Mouse (Mus musculus): ENCODE measurements around the gene Serp2. TPM values are rescaled to one million over a fixed set of nuclear protein-coding genes. Genes with fewer than 3 reads are reported as not detected.
A peak's percentile ranks its signal among the peaks of the same experiment; 100 is the strongest.

Serp2 gene
- total RNA-seq, 2 experiments from 2014 or later = 0.47 to 1.0 TPM

GRCm38 (mm10) chr14:76532257-76533169 lies 24.2 kb downstream of the Serp2 start:
- no peak for DNase-seq (ENCODE audit: low spot score)
- intact Hi-C loops (cut with DNase I) = no loop called here

GRCm38 (mm10) chr14:76531027-76531660 lies 25.5 kb downstream of the Serp2 start:
- DNase-seq (ENCODE audit: low spot score) = no peak
- intact Hi-C loops (cut with DNase I) = no loop called here

GRCm38 (mm10) chr14:76528641-76529040 lies 28.0 kb downstream of the Serp2 start:
- peak; percentile 36 for DNase-seq (ENCODE audit: low spot score)
- intact Hi-C loops (cut with DNase I) = no loop called here

GRCm38 (mm10) chr14:76527758-76528313 lies 28.9 kb downstream of the Serp2 start:
- no peak for DNase-seq (ENCODE audit: low spot score)
- intact Hi-C loops (cut with DNase I) = no loop called here

GRCm38 (mm10) chr14:76527030-76527719 lies 29.5 kb downstream of the Serp2 start:
- DNase-seq (ENCODE audit: low spot score) = no peak

GRCm38 (mm10) chr14:76526467-76526866 lies 30.2 kb downstream of the Serp2 start:
- intact Hi-C loops (cut with DNase I) = no loop called here
- peak; percentile 28 for DNase-seq (ENCODE audit: low spot score)

More at GRCm38 (mm10) chr14:76527030-76527719, 29.5 kb downstream of the Serp2 start:
- intact Hi-C loops (cut with DNase I) = no loop called here

- DNase-seq (ENCODE audit: low spot score) = no peak
- intact Hi-C loops (cut with DNase I) = no loop called here
Measured at GRCm38 (mm10) chr14:76523344-76523743, 33.3 kb downstream of the Serp2 start.

- DNase-seq (ENCODE audit: low spot score) = no peak
Measured at GRCm38 (mm10) chr14:76521308-76521707, 35.4 kb downstream of the Serp2 start.

GRCm38 (mm10) chr14:76520606-76521005 lies 36.1 kb downstream of the Serp2 start:
- intact Hi-C loops (cut with DNase I) = no loop called here
- no peak for DNase-seq (ENCODE audit: low spot score)

More at GRCm38 (mm10) chr14:76521308-76521707, 35.4 kb downstream of the Serp2 start:
- intact Hi-C loops (cut with DNase I) = no loop called here

GRCm38 (mm10) chr14:76518217-76518616 lies 38.5 kb downstream of the Serp2 start:
- no peak for DNase-seq (ENCODE audit: low spot score)
- intact Hi-C loops (cut with DNase I) = loop anchor here (5.0 kb wide), 1 partner anchor 34 kb away; no protein-coding TSS in a partner anchor

GRCm38 (mm10) chr14:76515620-76516019 lies 41.1 kb downstream of the Serp2 start:
- intact Hi-C loops (cut with DNase I) = loop anchor here (5.0 kb wide), 1 partner anchor 37 kb away; no protein-coding TSS in a partner anchor
- DNase-seq (ENCODE audit: low spot score) = no peak

- intact Hi-C loops (cut with DNase I) = loop anchor here (5.0 kb wide), 1 partner anchor 78 kb away; no protein-coding TSS in a partner anchor
- no peak for DNase-seq (ENCODE audit: low spot score)
Measured at GRCm38 (mm10) chr14:76514050-76514585, 42.6 kb downstream of the Serp2 start.

GRCm38 (mm10) chr14:76513395-76514049 lies 43.2 kb downstream of the Serp2 start:
- intact Hi-C loops (cut with DNase I) = loop anchor here (5.0 kb wide), 1 partner anchor 79 kb away; no protein-coding TSS in a partner anchor
- DNase-seq (ENCODE audit: low spot score) = no peak

- intact Hi-C loops (cut with DNase I) = loop anchor here (5.0 kb wide), 1 partner anchor 80 kb away; no protein-coding TSS in a partner anchor
- no peak for DNase-seq (ENCODE audit: low spot score)
Measured at GRCm38 (mm10) chr14:76511971-76512370, 44.7 kb downstream of the Serp2 start.

GRCm38 (mm10) chr14:76508701-76509100 lies 48.0 kb downstream of the Serp2 start:
- DNase-seq (ENCODE audit: low spot score) = no peak
- intact Hi-C loops (cut with DNase I) = loop anchor here (5.0 kb wide), 4 partner anchors 49 to 164 kb away; partner anchors contain the start of gene Serp2

- intact Hi-C loops (cut with DNase I) = loop anchor here (5.0 kb wide), 4 partner anchors 49 to 164 kb away; partner anchors contain the start of gene Serp2
- DNase-seq (ENCODE audit: low spot score) = no peak
Measured at GRCm38 (mm10) chr14:76507804-76508500, 48.7 kb downstream of the Serp2 start.

GRCm38 (mm10) chr14:76507357-76507756 lies 49.3 kb downstream of the Serp2 start:
- DNase-seq (ENCODE audit: low spot score) = no peak
- intact Hi-C loops (cut with DNase I) = loop anchor here (5.0 kb wide), 4 partner anchors 50 to 165 kb away; partner anchors contain the start of gene Serp2

All from heart, postnatal 25 days (tissue).